Mouse (Mus musculus): ENCODE measurements around the gene Tpm3.

The Tpm3 gene

DNA sequence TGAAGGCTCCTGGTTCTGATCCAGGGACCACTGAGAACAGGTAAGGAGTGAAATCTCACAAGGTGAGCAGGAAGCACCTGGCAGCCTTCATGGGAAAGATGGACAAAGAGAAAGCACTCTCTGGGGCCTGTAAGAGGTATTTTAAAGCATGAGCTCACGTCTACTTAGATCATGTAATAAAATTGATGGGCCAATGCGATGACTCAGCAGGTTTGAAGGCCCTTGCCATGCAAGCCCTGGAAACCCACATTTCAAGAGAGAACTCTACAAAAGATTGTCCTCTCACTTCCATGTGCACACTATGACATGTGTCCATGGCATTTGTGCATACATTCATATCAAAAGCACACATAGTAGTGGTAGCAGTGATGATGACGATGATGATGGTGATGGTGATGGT, 67.5 kb downstream of the Tpm3 start:
- DNase-seq, result no peak

DNA sequence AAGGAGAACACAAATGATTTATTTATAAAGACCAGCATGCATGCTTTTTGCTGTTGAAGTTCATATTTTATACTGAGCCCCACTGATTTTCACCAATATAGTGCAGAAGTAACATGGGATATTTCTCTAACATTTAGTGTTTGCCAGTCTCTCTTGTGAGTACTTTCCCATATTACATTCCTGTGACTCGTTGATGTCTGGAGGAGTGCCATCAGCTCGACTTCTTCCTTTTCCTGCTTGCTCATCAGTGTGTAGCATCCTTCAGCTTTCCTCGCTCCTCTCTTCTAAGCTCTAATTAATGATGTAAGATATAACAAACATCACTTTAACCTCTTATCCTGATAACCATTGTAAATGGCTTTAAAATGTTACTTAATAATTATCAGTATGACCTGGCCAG, 73.0 kb downstream of the Tpm3 start:
- no peak for DNase-seq

DNA sequence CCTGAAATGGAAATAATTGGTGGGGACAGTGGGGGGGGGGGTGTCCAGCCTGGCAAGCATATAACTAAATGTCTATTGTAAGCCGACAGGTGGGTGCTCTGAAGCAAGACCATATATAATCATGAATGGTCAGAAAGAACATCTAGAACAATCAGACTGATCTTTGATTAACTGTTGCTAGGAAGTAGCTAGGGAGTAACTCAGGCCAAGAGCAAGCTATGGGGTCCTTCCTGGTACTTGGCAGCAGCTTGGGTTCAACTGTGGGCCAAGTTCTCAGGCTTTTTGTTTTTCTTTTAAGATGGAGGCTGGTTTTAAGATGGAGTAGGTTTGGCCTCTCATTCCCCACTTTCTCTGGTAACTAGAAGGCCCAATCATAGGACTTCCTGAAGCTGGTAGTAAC, 74.2 kb downstream of the Tpm3 start:
- no peak for DNase-seq

Data from kidney, postnatal 25 days (tissue).